Mouse (Mus musculus): ENCODE data around the gene Tgm2.

The Tgm2 gene

DNA sequence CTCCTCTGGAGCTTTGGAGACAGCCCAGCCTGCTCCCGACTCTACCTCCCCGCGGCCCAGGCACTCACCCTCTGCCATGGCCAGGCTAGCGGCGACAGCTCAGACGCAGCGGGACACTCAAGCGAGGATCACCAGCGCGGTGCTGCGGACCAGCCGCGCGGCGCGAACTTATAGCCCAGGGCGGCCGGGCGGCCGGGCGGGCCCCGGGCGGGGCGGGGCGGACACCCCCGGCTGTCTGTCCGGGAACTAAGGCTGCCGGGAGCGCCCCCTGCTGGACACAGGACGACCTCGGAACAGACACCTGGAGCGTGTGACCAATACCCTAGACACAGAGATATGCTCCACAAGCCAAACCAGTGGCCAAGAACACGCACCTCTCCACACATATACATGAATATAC, at the start of gene Tgm2:
Gene Tgm2 (minus strand): TSS at position 214 of the 400 bp plus-strand sequence.
- peak; percentile 87 for DNase-seq (ENCODE audit: low read depth)

DNA sequence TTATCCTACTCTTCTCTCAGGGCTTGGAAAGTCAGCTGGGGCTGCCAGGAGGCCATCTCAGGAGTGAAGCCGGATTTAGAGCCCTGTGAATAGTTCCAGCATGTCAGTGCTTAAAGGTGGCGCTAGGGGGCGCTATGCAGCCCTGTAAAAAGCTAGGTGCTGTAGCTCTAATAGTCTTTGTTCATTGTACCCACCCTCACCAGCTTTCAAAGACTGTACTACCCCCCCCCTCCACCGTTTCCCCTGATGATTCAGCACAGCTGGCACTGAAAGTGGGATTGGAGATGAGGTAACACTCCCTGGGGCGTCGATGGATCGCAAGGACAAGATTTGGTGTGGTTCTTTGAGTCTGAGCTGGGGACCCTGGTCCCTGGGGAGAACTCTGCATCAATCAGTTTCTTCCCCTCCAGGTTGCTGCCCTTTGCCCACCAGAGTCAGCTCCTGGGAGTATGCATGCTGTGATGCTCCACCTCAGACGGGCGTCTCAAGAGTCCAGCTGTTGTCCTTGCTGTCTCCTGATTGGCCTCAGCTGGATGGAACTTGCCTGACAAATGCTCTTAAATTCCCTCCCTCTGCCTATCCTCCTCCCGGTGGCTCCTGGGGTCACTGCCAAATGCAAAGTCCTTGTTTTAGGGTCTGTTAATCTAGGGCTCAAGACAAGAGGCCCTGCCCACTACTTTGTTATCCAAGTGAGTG, 48.9 kb upstream of the Tgm2 start:
- DNase-seq (ENCODE audit: low read depth) = peak; percentile 70

DNA sequence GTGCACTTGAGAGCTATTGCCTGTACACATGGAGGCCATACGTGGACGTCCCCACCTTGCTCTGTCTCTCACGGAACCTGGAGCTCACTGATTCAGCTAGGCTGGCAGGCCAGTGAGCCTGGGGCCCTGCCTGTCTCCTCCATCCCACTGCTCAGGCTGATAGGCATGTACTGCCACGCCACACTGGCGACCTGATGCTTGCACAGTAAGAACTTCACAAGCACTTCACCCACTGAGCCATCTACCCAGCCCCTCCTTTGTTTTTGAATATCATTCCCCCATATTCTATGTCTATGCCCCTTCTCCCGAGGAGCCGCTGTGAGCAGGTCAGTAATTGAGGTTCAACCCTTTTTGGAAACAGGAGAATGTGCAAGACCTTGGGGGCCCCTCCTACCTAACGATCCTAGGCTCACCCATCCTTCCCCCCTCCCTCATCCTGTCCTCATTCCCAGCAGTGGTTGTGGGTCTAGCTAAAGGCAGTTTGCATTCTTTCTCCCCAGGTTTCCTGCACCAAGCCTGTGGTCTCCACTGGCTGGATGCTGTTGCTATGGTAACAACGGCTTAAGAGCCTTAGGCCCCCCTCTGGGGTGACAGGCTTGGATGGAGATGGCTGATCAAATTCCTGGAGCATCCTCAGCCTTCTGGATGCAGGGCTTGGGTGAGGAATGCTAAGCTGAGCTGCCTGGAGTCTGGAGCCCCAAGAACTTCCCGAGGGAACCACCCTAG, 47.5 kb upstream of the Tgm2 start:
- no peak for DNase-seq (ENCODE audit: low read depth)

DNA sequence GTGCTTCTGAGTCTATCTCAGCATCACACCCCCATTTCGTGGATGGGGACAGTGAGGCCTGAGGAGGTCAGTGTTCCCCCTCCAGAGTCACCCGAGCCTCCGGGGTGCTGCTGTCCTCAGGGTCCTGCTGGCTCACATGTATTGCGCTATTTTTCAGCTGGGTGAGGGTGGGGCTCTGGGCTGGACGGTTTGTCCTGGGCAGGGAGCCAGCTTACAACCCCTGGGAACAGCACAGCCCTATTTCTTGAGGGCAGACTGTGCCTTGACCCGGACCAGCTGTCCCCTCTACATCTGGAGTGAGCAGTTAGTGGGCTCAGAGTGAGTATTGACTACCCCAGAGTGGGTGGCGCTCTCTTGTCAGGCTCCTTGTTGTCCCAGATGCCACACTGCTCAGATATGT, 44.9 kb upstream of the Tgm2 start:
- no peak for DNase-seq (ENCODE audit: low read depth)

DNA sequence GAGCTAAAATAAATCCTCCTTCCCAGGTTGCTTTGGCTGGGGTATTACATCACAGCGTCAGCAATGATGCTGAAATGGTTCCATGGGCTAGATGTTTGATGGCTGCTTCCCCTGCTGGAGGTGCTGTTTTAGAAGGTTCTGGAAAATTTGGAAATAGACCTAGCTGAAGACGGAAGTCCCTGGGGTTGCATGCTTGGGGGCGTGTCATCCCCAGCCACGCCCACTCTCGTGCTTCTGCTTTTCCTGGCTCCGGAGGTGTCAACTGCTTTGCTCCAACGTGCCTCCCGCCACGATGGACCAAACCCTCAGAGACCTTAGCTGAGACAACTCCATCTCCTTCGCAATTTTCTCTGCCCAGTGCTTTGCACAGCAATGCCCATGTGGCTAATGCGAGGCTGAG, 43.2 kb upstream of the Tgm2 start:
- no peak for DNase-seq (ENCODE audit: low read depth)

DNA sequence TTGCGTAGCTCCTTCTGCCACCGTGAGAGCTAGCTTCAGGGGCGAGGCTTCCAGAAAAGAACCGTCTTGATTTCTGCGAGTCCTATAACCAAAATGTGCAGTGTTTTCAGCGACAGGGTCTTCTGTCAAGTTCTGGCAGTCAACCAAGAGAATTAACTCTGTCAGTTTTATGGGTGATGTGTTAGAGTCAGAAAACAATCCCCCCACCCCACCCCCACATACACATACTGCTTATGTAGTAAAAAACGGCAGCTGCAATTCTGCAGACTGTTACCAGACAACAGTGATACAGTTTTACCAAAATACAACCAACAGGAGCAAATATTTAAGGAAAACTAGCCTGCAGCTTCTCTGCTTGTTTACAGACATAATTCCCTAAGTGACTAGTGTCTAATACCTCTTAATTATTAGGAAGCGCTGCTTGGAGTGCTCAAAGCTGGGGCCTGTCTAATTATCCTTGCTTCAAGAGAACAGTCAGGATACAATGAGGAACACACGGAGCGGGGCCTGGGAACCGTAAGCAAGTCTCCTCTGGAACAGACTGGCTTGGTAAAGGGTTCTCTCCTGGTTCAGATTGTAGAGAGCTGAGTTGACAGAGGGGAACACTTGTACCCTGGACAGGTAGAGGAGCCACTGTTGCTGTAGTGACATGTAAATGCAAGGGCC, 40.1 kb upstream of the Tgm2 start:
- DNase-seq (ENCODE audit: low read depth) = no peak

DNA sequence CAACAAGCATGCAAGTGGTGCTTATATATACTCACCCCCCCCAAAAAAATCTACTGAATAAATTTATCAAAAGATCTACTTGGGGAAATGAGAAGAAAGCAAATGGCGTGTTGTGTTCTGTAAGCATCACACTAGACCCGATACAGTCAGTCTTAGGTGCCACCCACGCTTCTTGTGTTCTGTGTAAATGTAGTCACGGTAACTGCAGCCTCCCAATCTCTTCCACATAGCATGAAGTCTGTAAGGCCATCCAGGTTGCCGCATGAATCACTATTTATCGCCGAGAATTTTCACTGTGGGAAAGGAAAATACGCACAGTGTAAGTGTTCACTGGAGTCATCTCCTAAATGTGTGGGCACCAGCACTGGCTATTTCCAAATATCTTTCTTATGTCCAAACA, 37.0 kb upstream of the Tgm2 start:
- no peak for DNase-seq (ENCODE audit: low read depth)

DNA sequence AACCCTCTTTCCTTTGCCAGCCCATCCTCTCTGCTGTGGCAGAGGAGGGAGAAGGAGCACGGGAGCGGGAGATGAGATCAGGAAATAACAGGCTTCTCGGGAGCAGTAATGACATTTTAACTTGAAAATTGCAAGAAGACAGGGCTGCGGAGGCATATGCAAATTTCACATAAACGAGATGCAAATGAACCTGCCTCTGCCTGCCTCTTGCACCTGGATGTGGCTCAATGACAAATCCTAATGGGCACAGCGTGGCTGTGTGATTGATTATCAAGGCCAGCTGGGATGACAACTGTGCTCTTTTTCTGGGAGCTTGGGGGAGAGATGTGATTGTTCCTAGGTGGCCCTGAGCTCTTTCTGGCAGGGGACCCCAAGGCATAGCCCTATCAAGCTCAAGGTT, 35.7 kb upstream of the Tgm2 start:
- DNase-seq (ENCODE audit: low read depth) = no peak

DNA sequence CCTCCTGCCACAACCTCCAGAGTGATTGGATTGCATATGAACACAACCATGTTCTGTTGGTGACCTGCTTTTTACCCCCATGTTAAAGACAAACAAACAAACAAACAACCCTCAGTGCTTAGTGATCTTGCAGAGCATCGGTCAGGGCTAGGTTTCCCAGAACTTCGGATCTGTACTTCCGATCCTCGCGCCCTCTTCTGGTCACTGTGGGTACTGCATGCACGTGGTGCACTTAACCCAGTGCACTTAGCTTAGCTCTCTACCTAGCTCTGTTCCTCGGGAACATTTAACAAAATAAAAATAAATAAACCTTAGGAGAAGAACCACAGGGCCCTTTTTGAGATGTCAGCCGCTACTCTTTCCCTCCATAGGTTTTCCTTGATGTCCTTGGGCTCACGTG, 34.6 kb upstream of the Tgm2 start:
- peak; percentile 67 for DNase-seq (ENCODE audit: low read depth)

DNA sequence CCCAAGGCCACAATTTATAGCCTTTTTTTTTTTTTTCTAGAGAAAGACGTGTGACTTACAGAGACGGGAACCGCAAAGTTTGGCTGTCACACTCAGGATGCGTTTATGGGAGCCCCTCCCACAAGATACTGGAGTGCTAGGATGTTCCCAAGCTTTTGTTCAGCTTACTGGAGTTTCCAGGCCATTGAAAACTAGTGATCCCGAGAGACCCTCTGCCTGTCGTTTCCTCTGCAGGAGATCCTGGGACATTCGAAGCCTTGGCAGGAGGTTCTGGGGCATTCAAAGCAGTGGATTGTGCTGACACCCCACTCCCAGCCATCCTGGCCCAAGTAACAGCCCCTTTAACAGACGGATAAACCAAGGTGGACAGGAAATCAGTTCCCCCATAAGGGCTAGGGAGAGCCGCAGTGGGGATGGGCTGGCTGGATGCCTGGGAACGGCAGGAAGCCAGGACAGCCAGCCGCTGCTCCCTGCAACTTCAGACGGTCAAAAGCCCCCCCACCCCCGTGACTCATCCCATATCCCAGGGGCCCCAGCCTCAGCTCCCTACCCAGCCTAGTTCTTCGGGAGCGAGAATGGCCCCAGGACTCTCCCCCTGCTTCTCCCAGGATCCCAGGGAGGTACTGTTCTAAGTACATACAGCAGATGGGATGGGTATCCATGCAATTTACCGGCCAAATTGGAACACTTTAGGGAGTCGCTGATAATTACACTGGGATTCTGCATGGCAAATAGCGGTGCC, 33.3 kb upstream of the Tgm2 start:
- DNase-seq (ENCODE audit: low read depth) = no peak

DNA sequence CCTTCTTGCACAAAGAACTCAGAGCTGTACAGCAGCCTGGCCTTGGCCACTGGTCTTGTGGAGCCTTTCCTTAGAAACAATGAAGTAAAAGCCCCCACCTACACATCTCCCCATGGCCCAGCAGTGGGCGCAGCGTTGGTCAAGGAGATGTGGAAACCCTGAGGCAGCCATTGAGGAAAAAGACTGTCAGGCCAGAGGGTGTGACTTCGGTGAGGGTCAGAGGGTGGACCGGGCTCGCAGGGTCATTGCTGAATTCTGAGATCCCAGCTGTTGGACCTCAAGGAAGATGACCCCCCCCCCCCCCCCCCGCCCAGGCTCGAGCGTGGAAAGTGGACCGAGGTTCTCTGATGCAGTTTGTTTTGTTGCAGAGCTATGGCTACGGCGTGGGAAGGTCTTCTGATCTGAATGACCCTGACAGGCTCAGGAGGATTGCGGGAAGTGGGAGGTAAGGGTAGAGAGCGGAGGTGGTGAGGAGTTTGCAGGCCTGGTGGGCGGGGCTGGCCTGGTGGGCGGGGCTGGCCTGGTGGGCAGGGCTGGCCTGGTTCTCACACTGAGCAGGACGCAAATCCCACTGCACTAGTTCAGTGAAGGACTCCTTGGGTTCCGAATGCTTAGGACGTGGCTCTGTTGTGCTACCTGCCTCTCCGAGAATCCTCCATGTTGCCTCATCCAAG, 32.6 kb upstream of the Tgm2 start:
- peak; percentile 59 for DNase-seq (ENCODE audit: low read depth)

DNA sequence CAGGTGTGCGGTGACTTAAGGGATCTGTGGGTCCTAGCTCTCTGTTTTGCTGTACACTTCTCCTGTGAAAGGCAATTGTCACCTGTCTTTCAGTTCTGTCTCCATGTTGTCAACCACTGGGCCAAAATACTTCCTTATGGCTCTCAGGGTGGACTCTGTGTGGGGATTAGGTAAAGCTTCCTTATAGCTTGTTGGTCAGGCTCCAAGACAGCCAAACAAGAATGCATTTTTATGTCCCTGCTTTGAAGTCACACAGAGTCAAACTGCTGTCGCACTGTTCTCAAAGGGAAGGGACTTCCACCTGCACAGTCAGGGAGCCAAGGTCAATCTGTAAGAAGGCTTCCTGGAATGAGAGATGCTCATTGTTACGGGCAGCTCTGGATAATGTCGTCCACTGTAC, 31.9 kb upstream of the Tgm2 start:
- DNase-seq (ENCODE audit: low read depth) = no peak

DNA sequence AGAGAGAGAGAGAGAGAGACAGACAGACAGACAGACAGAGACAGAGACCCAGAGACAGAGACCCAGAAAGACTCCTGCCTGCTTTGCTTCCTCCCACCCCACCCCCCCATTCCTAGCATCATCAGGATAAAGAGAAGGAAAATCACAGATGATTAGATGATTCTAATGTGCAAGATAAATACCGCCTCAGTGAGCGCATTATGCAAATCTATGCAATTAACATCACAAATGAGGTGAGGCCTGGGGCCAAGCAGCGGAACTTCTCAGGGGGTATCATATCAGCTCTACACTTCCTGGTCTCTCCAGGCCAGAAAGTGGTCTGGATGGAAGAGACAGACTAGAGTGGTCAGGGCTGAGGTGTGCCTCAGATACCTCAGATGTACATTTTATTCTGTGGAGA, 31.3 kb upstream of the Tgm2 start:
- no peak for DNase-seq (ENCODE audit: low read depth)

DNA sequence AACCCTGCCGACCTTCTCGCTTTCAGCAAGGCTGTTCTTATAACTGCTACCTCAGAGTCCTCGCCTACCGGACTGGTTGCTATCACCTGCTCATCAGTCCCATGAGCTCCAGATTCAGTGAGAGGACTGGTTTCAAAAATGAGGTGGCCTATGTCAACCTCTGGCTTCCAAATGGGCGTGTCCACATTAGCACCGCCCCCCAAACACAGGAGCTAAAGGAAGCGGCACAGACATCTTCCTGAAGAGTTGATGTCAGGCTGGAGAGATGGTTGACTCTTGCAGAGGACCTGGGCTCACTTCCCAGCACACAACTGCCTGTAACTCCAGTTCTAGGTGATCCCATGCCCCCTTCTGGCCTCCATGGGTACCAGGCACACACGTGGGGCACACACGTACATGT, 30.5 kb upstream of the Tgm2 start:
- no peak for DNase-seq (ENCODE audit: low read depth)

DNA sequence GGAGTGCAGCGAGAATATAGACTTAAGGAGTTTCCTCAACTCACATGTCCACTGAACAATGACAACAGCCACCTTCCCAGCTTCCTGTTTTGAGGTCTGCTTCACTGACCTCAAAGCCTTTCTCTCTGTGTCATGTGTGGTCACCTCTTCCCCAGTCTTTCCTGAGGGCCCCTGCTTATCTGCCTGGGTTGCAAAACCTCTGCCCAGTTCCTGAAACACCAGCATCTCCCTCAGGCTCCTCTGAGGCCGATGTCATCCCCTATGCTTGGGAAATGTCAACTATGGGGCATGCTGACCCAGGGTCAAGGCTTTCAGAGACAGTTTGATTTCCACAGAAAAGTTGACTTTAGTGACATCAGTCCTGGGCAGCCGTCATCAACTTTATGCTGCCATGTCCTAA, 29.2 kb upstream of the Tgm2 start:
- no peak for DNase-seq (ENCODE audit: low read depth)

DNA sequence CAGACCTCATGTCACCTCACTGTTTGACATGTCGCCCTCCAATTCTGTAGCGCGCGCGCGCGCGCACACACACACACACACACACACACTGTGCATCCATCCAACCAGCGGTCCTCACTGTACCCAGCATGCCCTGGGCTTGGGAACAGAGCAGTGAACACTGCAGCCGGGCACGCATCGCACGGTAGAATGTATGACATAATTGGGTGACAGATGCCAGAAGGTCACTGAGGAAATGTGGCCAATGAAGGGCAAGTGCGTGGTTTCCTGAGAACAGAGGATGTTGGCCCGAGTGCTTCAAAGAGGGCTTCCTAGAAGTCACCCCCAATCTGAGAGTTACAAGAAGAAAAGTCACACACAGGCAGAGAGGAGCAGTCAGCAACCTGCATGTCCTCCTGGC, 28.7 kb upstream of the Tgm2 start:
- peak; percentile 46 for DNase-seq (ENCODE audit: low read depth)

DNA sequence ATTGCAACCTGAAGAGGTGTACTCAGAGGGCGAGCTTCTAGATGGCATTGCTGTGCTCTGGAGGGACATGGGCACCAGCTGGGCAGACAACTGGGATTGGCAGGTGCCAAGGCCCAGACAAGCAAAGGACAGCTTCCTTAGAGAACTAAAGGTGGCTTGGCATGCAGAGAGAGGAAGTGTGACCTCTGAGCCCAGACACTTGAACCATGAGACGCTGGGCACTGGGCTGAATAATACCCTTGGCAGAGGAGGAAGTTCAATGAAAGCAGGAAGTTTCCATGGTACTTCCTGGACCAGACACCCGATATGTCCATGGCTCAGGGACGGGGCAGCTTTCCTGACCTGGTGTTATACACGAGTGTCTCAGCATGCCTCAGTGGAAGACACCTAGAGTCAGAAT, 28.2 kb upstream of the Tgm2 start:
- no peak for DNase-seq (ENCODE audit: low read depth)

DNA sequence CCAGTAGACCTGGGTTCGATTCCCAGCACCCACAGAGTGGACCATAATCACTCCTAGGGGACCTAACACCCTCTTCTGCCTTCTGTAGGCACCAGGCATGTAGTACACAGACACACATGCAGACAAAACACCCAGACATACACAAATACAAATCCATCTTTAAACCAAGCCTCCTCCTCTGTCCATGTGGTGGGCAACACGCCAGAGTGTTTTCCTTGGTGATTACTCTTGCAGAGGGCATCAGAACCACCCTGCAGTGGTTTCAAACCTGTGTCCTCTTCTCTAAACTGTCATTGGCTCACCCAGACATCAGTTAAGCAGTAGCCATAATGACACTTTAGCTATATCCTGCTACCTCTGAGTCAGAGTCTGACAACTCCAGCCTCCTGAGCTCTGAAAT, 24.2 kb upstream of the Tgm2 start:
- no peak for DNase-seq (ENCODE audit: low read depth)

DNA sequence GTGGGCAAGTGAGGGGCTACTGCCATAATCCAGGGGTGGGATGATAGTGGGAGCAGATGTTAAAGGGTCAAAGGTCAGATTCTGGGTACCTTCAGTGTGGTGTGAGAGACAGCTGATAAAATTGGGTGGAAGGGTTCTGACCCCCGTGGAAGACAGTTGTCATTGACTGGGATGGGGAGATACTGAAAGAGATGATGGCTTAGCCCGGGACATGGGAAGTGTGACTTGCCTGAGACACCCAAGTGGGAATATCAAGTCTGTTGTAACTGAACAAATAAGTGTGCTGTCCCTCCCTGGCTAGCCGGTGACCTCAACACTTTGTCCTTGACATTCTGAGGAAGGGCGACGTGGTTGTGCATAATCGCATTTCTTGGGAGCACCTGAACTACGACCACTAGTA, 23.5 kb upstream of the Tgm2 start:
- no peak for DNase-seq (ENCODE audit: low read depth)

DNA sequence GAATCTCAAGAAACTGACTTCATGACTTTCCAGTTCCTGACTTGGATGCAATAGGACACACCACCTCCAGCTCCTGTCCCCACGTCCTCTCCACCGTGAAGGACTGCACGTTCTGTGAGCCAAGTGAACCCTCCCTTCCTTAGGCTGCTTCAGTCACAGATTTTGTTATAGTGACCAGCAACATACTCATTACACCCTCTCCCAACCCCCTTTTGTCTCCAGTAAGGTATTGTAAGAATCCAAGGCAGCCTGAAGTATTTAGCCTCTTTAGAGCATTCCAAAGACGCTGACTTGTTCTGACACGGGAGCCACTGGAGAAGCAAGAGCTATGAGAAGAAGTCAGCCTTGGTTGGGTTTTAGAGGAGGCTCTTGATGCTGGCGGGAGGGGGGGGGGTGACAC, 23.1 kb upstream of the Tgm2 start:
- DNase-seq (ENCODE audit: low read depth) = no peak

DNA sequence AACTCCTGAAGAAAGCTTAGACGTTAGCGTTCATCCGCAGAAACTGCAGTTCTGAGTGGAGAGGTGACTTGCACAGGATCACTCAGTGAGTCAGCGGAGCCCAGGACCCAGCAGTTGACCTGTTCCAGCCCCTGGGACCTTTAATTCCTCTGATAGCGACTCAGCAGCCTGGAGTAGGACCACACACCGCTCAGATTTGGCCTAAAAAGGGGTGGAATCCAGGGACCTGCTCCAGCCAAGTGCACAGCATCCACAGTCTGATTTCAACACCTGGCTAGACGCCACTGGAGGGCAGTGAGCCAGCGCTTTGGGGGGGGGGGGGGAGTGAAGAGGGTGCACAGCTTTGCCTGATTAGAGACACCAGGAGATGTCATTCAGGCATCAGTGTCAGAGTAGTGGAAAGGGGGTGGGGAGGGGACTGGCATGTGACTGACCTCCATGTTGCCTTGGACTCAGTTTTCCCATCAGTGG, 22.5 kb upstream of the Tgm2 start:
- DNase-seq (ENCODE audit: low read depth) = no peak

All from naive thymus-derived CD4-positive, alpha-beta T cell, adult 2 months (primary cell).